Mouse (Mus musculus): Measurements from ENCODE around the gene Sertad2.

The Sertad2 gene

GRCm38 (mm10) chr11:20594229-20595201 lies 51.5 kb downstream of the Sertad2 start:
- no peak for DNase-seq (ENCODE audit: low read depth, low spot score)

- no peak for DNase-seq (ENCODE audit: low read depth, low spot score)
Measured at GRCm38 (mm10) chr11:20603066-20603812, 60.2 kb downstream of the Sertad2 start.

GRCm38 (mm10) chr11:20604119-20604518 lies 61.1 kb downstream of the Sertad2 start:
- DNase-seq (ENCODE audit: low read depth, low spot score) = no peak

- no peak for DNase-seq (ENCODE audit: low read depth, low spot score)
Measured at GRCm38 (mm10) chr11:20605613-20606012, 62.6 kb downstream of the Sertad2 start.

GRCm38 (mm10) chr11:20608442-20608841 lies 65.4 kb downstream of the Sertad2 start:
- DNase-seq (ENCODE audit: low read depth, low spot score) = peak; percentile 48

GRCm38 (mm10) chr11:20613223-20613622 lies 70.2 kb downstream of the Sertad2 start:
- DNase-seq (ENCODE audit: low read depth, low spot score) = no peak

- peak; percentile 17 for DNase-seq (ENCODE audit: low read depth, low spot score)
Measured at GRCm38 (mm10) chr11:20616103-20616502, 73.0 kb downstream of the Sertad2 start.

- DNase-seq (ENCODE audit: low read depth, low spot score) = no peak
Measured at GRCm38 (mm10) chr11:20627146-20627545, 84.1 kb downstream of the Sertad2 start.

- no peak for DNase-seq (ENCODE audit: low read depth, low spot score)
Measured at GRCm38 (mm10) chr11:20628216-20628615, 85.2 kb downstream of the Sertad2 start.

GRCm38 (mm10) chr11:20629700-20630099 lies 86.6 kb downstream of the Sertad2 start:
- DNase-seq (ENCODE audit: low read depth, low spot score) = no peak

GRCm38 (mm10) chr11:20631026-20631940 lies 88.2 kb downstream of the Sertad2 start:
- DNase-seq (ENCODE audit: low read depth, low spot score) = peak; percentile 95

- peak; percentile 50 for DNase-seq (ENCODE audit: low read depth, low spot score)
Measured at GRCm38 (mm10) chr11:20631941-20632618, 89.0 kb downstream of the Sertad2 start.

GRCm38 (mm10) chr11:20632619-20632965 lies 89.5 kb downstream of the Sertad2 start:
- DNase-seq (ENCODE audit: low read depth, low spot score) = no peak

GRCm38 (mm10) chr11:20634543-20634942 lies 91.5 kb downstream of the Sertad2 start:
- no peak for DNase-seq (ENCODE audit: low read depth, low spot score)

GRCm38 (mm10) chr11:20635646-20636045 lies 92.6 kb downstream of the Sertad2 start:
- DNase-seq (ENCODE audit: low read depth, low spot score) = no peak

GRCm38 (mm10) chr11:20636114-20636513 lies 93.1 kb downstream of the Sertad2 start:
- DNase-seq (ENCODE audit: low read depth, low spot score) = no peak

- no peak for DNase-seq (ENCODE audit: low read depth, low spot score)
Measured at GRCm38 (mm10) chr11:20637060-20637459, 94.0 kb downstream of the Sertad2 start.

- DNase-seq (ENCODE audit: low read depth, low spot score) = no peak
Measured at GRCm38 (mm10) chr11:20638841-20639240, 95.8 kb downstream of the Sertad2 start.

- DNase-seq (ENCODE audit: low read depth, low spot score) = no peak
Measured at GRCm38 (mm10) chr11:20639918-20640447, 96.9 kb downstream of the Sertad2 start.

GRCm38 (mm10) chr11:20642321-20642720 lies 99.3 kb downstream of the Sertad2 start:
- DNase-seq (ENCODE audit: low read depth, low spot score) = no peak

- no peak for DNase-seq (ENCODE audit: low read depth, low spot score)
Measured at GRCm38 (mm10) chr11:20643161-20643560, 100.1 kb downstream of the Sertad2 start.

Measured in telencephalon, adult 2 months (tissue).